Mouse (Mus musculus): ENCODE data around the gene Kank2.
"Not testable (repeated sequence)": the region's sequence is repeated elsewhere in the genome, so short reads cannot be mapped to it uniquely, and the experiment has no call there.

Kank2 gene

GRCm38 (mm10) chr9:21781657-21782468, 16.7 kb downstream of the Kank2 start:
- DNase-seq: no peak

- no peak for DNase-seq
Observed at GRCm38 (mm10) chr9:21777726-21778125, 20.8 kb downstream of the Kank2 start.

- no peak for DNase-seq
Observed at GRCm38 (mm10) chr9:21774353-21774752, 24.2 kb downstream of the Kank2 start.

GRCm38 (mm10) chr9:21773396-21773795, 25.1 kb downstream of the Kank2 start:
- not testable (repeated sequence) for DNase-seq

DNA sequence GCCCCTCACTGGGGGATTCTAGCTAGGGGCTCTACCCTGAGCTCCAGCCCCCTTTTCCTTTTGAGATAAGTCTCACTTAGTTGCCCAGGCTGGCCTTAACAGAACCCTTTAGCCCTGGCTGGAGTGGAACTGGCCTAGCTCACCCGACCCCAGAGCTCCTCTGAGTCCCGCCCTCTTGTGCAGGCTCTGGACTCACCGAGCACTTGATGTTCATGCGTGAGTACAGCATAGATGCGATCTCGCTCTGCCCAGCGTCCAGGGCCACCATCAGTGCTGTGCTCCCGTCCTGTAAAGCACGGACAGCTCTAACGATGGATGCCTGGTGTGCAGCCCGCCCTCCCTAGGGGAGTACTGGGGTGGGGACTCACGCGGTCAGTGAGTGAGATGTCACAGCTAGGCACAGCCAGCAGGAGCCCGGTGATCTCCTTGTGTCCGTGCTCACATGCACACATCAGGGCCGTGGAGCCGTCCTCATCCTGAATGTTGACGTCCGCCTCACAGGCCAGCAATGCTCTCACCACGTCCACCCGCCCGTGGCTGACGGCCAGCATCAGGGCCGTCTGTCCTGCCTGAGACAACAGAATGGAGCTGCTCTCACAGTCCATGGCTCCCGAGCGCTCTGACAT, 28.9 kb downstream of the Kank2 start:
- no peak for DNase-seq

DNA sequence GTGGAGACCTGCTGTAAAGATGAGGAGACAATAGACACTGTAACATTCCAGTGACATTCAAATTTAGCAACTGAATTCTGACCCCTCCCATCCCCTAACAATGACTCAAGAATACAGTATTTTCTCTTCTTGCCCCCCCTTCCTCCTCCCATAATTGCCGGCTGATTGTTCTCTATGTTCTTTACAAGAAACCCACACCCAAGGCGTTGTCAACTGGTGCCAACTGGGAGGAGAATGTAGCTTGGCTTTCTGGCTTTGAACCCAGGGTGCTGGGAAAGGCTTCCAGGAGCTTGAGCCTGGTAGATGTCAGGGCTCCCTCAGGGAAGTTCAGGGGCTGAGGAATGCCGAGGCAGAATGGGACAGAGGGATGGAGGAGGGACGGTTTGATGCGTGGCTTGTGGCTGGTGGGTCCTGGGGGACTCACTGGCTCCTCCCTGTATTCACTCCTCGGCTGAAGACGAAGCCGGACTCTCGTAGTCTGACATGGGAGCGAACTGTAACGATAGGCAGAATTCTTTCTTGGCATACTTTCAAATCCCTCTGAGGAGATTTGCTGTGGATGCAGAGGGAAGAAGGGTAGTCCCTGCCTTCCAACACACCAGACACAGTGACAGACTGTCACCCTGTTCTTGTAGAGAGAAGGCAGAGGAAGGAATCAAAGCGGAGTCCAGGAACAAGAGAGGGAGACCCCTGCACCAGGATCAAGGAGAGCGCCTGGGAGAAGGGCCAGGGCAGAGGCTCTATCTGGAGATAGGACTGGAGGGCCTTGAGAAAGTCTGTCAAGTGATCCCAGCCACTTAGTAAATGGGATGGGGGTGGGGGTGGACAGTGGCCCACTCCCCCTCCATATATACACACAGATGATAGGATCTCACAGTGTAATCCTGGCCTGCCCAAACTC, 29.8 kb downstream of the Kank2 start:
- DNase-seq: no peak

DNA sequence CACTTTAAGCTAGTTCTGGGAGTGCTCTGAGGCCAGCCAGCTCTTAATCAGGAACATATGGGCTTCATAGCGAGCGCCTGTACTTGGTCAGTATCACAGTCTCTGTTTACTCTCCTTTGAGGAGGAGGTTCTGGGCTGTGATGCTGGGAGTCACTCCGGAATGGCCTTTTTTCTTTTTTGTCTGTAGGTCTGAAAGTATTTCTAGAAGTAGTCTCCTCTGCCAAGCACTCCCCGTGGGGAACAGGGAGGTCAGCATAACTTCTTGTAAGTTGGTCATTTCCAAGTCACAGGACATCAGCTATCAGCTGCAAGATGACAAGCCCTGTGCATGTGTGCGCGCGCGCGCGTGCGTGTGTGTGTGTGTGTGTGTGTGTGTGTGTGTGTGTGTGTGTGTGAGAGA, 30.6 kb downstream of the Kank2 start:
- no peak for DNase-seq

- DNase-seq: no peak
Observed at GRCm38 (mm10) chr9:21764084-21764999, 34.2 kb downstream of the Kank2 start.

- no peak for DNase-seq
Observed at GRCm38 (mm10) chr9:21762135-21762534, 36.4 kb downstream of the Kank2 start.

GRCm38 (mm10) chr9:21760155-21761088, 38.1 kb downstream of the Kank2 start, which contains the start of gene Spc24:
Gene Spc24, minus strand, starts transcription at chr9:21760303.
- DNase-seq: peak; percentile 90

- no peak for DNase-seq
Observed at GRCm38 (mm10) chr9:21759718-21760117, 38.8 kb downstream of the Kank2 start.

- DNase-seq: no peak
Observed at GRCm38 (mm10) chr9:21758576-21759529, 39.7 kb downstream of the Kank2 start.

DNA sequence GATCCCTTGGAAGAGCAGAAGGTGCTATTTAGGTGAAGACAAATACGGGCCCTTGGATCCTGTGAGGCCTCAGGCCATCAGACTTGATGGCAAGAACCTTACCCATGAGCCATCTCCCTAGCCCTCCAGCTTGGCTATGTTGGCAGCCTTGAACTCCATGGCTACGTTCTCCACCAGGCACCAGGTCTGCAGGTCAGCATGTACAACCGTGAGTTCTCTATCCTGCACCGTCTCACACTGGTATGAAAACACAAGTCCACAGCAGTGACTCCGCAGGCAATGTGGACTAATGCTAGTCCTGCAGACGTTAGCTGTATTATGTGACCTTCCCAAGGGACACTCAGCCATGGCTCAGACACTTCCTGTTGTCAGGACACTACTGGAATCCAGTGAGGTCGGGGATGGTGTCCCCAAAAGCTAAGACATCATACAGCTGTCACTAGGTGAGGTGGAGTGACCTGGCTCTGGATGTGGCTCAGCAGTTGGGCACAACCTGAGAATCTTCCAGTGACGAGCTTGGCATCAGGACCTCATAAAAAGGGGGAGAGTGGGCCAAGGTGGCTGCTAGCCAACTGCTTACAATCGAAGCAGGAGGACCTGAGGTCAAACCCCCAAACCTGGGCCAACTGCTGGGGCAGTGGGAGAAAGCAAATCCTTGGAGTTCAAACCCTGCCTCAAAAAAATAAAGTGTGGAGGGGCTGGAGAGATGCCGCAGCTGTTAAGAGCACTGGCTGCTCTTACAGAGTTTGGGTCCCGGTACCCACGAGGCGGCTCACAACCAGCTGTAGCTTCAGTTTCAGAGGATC, 43.8 kb downstream of the Kank2 start:
- DNase-seq: no peak

DNA sequence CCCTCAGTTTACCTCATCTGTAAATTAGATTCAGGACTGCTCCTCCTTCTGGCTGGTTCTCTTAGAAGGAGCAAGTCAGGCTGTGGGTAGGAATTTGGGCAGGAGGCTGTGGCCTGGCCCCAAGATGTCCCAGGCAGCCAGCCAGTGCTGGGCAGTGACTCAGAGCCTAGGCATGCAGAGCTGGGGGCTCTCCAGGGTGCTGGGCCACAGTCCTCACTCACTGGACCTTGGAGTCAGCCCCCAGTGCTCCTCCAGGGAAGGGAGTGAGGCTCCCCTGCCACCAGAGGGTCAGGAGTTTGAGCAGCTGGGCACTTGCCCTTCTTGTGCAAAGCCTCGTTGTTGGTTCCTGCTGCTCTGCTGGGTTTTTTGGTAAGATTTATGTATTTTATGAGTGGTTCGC, 44.5 kb downstream of the Kank2 start:
- no peak for DNase-seq

DNA sequence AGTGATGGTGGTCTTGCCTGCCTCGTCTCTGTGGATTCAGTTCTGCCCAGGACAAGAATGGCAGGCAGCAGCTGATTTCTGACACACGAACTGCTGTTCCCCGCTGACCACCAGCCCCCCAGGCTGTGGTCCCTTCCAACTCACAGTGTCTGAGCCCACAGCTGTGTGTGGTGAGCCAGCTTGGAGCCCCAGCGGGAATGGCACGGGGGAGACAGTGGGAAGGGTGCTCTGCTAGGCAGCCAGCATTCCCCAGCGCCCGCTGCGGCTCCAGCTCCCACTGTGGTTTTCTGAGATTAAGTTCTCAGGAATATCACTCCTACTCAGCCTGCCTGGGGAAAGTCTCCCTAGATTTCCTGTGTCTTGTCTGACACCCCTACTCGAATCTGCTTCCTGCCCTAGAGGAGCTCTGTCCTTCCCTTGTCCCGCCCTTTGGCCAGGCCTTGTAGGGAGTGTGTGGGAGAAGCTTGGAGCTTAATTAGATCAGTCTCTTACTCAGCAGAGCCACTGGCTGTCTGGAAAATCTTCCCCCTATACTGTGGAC, 46.2 kb downstream of the Kank2 start:
- DNase-seq: peak; percentile 43

DNA sequence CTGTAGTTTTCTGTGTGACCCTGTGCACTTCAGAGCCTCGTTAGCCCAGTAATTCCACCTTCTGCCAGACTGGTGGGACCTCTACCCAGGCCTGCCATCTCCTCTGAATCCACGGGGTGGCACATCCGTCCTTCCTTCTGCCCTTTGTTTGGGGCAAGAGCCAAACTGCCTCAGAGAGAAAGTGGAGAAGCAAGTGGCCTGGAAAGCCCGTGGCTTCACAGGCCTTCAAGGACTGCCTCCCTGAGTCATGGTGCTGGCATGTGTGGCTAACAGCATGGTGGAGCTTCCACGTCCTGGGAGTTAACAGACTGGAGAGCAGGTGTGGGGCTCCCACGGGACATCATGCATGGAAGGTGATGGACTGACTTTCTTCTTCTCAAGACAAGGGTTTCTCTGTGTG, 47.2 kb downstream of the Kank2 start:
- DNase-seq: no peak

- no peak for DNase-seq
Observed at GRCm38 (mm10) chr9:21750370-21750769, 48.2 kb downstream of the Kank2 start.

- no peak for DNase-seq
Observed at GRCm38 (mm10) chr9:21749382-21750118, 49.0 kb downstream of the Kank2 start.
